Mouse (Mus musculus) brown adipose tissue, adult 24 weeks (tissue): ENCODE measurements around the gene Tmem114. TPM values are rescaled to one million over a fixed set of nuclear protein-coding genes. Genes with fewer than 3 reads are reported as not detected.

Experiments
- H3K27ac ChIP-seq: fragments of 200-500 bp; replicated peaks from 2 replicates; pipeline ENCODE4 v1.5.1; 2012; ENCODE audit warnings: low read depth, mild to moderate bottlenecking, low read length
- H3K4me1 ChIP-seq: fragments of 200-500 bp; 2 replicates; pipeline ENCODE4 v1.6.1; 2012; ENCODE audit warnings: low read length, mixed read lengths; ENCODE audit not compliant: control insufficient read depth, insufficient read depth, insufficient read length
- H3K4me3 ChIP-seq: fragments of 200-500 bp; 2 replicates; pipeline ENCODE4 v1.5.1; 2012; ENCODE audit warnings: low read depth, mild to moderate bottlenecking, low read length, moderate library complexity; ENCODE audit not compliant: insufficient read depth
- polyA plus RNA-seq: library from polyadenylated mRNA; stranded (reverse); fragments of >200 nt; gene quantifications from 2 replicates; pipeline ENCODE4 v1.2.4, GENCODE M21; 2012; ENCODE audit not compliant: missing spikeins, insufficient read depth, insufficient read length

Tmem114 gene
- polyA plus RNA-seq, result not detected in 2 replicates

DNA sequence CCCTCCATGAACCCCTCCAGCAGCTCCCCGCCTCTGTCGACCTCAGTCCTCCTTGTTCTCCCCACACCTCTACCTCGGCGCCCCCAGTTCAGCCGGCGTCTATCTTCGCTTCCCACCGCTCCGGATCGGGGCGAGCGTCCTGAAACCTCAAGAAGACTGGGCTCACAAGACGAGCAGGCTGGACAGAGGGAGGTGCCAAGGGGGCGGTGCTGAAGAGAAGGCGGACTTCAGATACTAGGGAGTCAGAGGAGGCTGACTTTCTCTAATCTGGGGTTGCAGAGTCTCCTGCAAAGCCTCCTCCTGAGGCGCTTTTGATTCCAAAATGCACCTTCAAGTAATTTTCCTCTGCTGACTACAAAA, at the start of gene Tmem114:
Tmem114 (minus strand) TSS at position 166 of the 360 bp plus-strand sequence.
- H3K4me3 ChIP-seq, result peak within 1 kb of the TSS; percentile 16; the same call in 1 of the 2 replicates
- H3K4me1 ChIP-seq, result no peaks in the 10 kb centered on the region
- H3K27ac ChIP-seq, result no peak within 1 kb of the TSS

GRCm38 (mm10) chr16:8470603-8471481, 45.9 kb upstream of the Tmem114 start, which contains the start of gene Mettl22:
Mettl22 (plus strand) TSS chr16:8470788.
- Histone ChIP-seq H3K4me3 (peak within 1 kb of the TSS; percentile 91), H3K4me1 (no peaks in the 10 kb centered on the region), H3K27ac (peak within 1 kb of the TSS; percentile 72)

DNA sequence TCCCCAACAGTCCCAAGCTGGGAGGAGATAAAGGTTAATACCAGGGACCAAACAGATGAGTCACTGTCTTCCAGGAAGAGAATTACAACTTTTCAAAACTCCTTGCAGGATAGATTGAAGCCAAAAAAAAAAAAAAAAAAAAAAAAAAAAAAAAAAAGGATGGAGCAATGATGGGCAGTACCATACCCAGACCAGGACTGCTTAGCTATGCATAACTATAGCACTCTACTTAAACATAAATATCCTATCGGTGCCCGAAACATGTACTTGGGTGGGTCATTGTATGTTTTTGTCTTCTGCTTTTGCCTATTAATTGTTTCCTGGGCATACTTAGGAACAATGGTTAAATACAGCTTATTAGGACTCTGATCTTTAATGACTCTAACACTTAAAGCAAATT, 45.2 kb upstream of the Tmem114 start:
- Histone ChIP-seq H3K4me3 (peak overlapping the region; percentile 91), H3K4me1 (no peaks in the 10 kb centered on the region), H3K27ac (no peak overlapping the region)

DNA sequence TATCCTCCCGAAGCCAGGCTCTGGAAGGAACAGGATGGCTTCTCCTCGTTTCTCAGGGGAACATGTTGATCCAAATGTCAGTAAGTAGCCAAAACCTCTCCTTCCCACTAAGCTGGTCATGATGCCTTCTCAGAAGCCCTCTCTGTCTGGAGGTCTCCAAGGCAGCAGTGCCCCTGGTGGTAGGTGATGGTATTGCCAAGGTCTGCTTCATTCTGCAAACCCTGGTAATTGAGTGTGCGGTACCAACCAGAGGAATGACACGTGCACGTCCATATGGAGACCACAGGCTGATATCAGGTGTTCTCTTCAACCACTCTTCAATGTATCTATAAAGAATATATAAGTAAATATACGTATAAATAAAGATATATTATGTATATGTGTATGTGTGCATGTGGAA, 34.2 kb upstream of the Tmem114 start:
- H3K27ac ChIP-seq, result no peak overlapping the region
- no peak overlapping the region for H3K4me3 ChIP-seq
- H3K4me1 ChIP-seq, result no peaks in the 10 kb centered on the region

- Histone ChIP-seq H3K27ac (no peak overlapping the region), H3K4me3 (no peak overlapping the region), H3K4me1 (no peaks in the 10 kb centered on the region)
Measured at GRCm38 (mm10) chr16:8458391-8458790, 33.5 kb upstream of the Tmem114 start.

GRCm38 (mm10) chr16:8455221-8455620, 30.3 kb upstream of the Tmem114 start:
- H3K4me1 ChIP-seq, result no peaks in the 10 kb centered on the region
- H3K4me3 ChIP-seq, result no peak overlapping the region
- H3K27ac ChIP-seq, result no peak overlapping the region

DNA sequence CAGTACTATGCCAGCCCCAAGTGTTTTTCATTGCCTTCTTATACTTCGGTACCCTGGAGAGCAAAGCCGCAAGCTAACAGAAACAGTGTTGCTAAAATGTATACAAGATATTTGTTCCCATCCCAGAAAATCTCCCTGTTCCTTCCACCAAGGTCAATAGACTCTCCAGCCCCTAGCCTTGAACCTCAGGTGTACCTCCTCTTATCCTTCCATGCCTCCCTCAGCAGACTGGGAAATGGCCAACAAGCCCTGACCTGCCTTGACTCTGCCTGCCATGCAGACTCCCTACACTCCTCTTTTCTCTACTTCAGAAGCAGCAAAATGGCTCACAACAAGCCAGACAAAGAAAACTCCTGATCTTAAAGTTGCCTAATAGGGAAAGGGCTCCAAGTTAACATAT, 28.4 kb upstream of the Tmem114 start:
- Histone ChIP-seq H3K27ac (no peak overlapping the region), H3K4me1 (no peaks in the 10 kb centered on the region), H3K4me3 (no peak overlapping the region)

DNA sequence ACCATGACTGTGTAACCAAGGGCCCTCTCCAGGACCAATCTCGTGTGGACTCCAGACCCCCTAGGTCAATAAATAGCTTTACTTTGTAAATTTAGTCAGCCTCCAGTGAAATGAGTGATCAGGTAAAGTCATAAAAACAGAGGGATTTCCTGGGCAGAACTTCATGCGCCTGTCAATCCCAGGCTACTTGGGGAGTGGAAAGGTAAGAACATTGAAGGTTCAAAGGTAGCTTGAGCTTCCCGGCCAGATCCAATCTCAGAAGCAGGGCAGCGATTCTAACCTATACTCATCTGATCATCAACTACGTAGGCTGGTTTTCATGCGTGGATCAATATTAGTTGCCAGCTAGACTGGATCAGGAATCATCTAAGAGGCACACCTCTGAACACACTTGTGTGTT, 21.3 kb upstream of the Tmem114 start:
- Histone ChIP-seq H3K4me3 (no peak overlapping the region), H3K27ac (no peak overlapping the region), H3K4me1 (no peaks in the 10 kb centered on the region)

DNA sequence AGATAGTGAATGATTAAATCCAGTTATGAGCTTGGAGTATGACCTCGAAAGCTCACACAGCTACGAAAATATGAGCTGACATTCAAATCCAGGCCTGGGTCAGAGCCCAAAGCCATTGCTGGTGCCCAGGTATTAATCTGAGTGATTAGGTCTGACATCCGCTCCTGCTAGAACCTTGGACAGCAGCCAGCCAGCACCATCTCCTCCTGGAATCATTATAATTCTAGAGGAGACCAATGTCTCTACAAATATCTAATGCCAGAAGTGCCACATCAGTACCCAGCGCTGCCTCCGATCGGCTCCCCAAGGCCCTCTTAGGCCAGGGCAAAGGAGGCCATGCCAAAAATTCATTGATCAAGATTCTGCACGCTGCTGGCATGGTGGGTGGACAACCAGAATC, 20.0 kb upstream of the Tmem114 start:
- no peak overlapping the region for H3K4me3 ChIP-seq
- no peak overlapping the region for H3K27ac ChIP-seq
- H3K4me1 ChIP-seq, result no peaks in the 10 kb centered on the region

DNA sequence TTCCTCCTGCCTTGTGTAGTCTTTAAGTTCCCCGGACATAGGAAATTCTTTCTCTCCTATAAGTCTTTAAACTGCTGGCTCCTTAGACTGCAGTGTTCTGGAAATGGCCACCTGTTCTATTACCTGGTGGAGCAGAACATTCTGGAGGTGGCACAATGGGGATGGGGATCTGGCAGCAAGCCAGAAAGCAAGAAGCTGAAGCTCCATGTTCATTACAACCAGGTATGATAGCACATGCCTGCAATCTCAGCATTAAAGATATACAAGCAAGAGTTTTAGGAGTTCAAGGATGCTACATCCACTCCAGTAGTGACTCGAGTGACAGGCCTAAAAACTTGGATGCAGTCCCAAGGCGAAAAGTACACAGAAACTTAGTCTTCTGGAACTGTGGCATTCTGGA, 7.7 kb upstream of the Tmem114 start:
- H3K27ac ChIP-seq, result no peak overlapping the region
- H3K4me3 ChIP-seq, result no peak overlapping the region
- H3K4me1 ChIP-seq, result no peaks in the 10 kb centered on the region

DNA sequence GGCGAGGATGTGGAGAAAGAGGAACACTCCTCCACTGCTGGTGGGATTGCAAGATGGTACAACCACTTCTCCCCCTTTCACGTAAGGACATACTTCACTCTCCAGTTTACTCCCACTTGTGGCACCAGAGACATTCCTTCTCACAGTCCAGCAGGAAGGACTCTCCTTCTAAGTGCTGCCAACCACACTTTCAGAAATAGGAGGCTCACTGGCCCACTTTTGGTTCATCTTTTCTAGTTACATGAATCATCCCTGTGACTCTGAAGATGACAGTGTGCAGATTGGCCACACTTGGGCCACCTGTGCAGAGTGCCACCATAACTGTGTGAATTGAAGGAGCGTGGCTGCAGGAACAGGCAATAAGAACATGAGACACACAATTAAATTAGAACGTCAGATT, 4.6 kb upstream of the Tmem114 start:
- Histone ChIP-seq H3K4me3 (no peak overlapping the region), H3K4me1 (no peaks in the 10 kb centered on the region), H3K27ac (no peak overlapping the region)

DNA sequence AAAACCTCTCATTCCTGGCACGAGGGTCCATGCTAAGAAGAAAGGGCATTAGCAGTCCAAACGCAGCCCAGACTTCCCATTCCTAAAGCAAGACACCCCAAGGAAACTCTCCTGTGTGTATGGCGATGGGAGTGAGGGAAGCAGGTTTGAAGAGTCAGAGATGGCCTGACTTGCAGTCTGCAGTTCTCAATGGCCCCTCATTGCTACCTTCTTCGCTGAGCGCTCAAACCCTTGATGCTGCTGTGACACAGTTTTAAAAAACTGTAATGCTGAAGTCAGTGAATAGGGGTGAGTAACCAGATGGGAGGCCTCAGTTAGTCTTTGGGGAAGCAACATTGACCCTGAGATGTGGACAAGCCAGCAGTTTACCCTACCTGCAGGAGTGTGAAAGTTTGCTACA, 800 bp upstream of the Tmem114 start:
- Histone ChIP-seq H3K27ac (no peak overlapping the region), H3K4me3 (no peak overlapping the region), H3K4me1 (no peaks in the 10 kb centered on the region)

DNA sequence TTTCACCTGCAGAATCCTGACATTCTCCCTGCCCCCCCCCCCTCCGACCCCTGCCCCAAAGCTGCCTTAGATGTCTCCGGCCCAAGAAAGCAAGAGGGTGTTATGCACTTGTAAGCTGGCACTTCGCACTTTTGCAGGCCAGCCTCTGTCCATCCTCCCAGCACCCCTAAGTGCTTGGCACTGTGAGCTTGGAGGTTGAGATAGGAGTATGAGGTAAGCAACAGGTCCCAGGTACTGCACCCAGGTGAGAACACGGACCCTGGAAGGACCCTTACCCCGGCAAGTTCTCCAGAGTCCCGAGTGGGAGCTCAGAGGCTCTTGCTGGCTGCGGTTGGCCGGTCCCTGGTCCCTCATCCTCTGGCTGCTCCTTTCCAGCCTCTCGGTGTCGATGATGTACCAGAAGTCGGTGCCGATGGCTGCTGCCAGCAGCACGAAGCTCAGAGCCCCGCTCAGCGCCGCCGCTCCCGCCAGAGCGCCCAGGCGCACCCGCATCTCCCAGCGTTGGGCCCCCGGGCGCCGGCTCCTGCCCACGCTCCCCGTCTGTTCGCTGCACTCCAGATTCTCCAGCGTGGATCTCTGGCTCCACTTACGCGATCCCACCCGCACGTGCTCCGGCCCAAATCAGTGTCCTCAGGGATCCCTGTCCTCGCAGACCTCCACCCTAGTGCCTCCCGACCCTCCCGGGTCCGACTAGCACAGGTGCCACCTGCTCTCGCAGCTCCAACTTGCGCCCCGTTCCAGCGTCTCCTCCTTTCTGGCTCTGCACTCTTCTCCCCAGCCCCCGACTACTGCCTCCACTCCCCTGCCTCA, 570 bp downstream of the Tmem114 start:
- no peak overlapping the region for H3K27ac ChIP-seq

DNA sequence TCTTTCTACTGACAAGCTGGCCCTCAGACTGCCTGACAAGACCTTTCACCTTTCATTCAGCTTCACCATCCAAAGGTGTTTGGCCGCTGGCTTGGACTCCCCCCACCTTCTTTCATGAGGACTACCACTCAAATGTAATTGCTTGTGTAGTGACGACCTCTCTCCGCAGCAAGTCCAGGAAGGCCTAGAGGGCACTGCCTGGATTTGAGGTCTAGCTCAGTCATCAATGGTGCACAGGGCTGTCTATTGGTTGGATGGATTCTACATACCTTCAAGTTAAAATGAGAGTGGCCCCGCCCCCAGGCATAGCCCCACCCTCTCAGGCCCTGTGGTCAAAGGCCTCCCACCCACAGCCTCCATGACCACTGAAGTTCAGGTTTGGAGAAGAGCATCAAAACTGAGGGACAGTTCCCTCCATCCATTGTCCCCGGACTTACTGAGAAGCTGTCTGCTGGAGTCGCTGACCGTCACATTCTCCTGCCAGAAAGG, 1.3 kb downstream of the Tmem114 start:
- H3K4me1 ChIP-seq, result no peaks in the 10 kb centered on the region
- no peak overlapping the region for H3K27ac ChIP-seq
- no peak overlapping the region for H3K4me3 ChIP-seq

More for the DNA sequence above, 570 bp downstream of the Tmem114 start:
- peak overlapping the region; percentile 16; the same call in 1 of the 2 replicates for H3K4me3 ChIP-seq
- no peaks in the 10 kb centered on the region for H3K4me1 ChIP-seq

DNA sequence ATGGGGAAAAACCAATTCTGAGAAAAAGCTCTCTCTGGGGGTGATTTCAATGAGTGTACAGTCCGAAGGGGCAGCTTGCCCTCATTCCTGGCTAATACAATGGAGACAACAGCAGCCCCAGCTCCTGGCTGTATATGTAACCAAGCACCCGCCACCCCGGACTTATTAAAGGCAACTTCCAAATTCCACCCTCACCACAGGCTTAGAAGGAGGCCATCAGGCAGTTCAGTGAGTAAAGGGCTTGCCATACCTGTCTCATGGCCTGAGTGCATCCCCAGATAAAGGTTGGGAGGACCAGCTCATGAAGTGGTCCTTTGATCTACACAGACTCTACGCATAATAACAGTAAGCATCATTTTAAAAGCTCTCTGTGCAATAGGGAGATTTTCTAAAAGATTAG, 4.1 kb downstream of the Tmem114 start:
- H3K4me1 ChIP-seq, result no peaks in the 10 kb centered on the region
- no peak overlapping the region for H3K4me3 ChIP-seq
- no peak overlapping the region for H3K27ac ChIP-seq
